Mouse (Mus musculus) frontal cortex, adult 2 months (tissue): ENCODE measurements at regions not wholly inside any gene's neighbourhood (a gene's known extent, or its start where the extent isn't known, plus 50 kb on each side); places are given as distances from the start of the nearest gene placed in this dataset.
"Not testable (repeated sequence)": the region's sequence is repeated elsewhere in the genome, so short reads cannot be mapped to it uniquely, and the experiment has no call there.

Source experiments
- DNase-seq, 2 experiments: peaks; one replicate each; pipeline ENCODE4 v3.0.0; 2022; ENCODE audit warnings: low spot score in 1 of 2; ENCODE audit errors: extremely low spot score in 1 of 2

- DNase-seq, result no peak
Observed at GRCm38 (mm10) chr14:113838237-113838636, 523.8 kb downstream of the Tpm3-rs7 start.

DNA sequence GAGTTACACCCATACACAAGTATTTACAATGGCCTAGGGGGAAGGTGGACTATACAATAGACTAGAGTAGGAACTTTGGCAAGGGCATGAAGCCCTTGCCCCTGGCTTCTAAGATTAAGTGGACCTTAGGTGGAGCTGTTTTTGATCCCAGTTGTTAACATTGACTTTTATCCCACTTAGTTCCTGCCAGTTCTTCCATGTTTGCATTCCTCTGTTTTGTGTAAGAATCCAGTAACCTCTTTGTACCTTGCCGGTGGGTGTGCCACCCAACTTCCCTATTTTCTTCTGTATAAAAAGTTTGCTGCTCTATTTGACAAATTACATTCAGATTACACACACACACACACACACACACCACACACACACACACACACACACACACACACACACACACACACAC is 533.4 kb downstream of the Tpm3-rs7 start:
- not testable (repeated sequence) for DNase-seq

DNA sequence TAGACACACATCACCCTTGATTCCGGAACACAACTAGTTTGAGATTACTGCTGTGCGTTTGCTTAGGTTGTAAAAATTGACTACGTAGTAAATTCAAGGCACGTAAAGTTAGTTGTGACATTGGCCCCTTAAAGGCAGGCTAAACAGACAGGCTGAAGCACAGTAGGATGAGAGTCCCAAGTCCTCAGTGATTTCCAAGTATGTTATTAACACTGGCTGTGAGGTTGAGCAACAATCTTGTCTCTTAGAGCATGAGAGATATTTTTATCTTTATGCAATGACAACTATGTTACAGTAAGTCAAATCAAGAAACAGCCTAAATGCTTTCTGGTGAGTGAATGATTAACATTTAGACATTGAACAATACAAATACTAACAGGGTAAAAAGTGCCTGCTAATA is 538.6 kb downstream of the Tpm3-rs7 start:
- DNase-seq, result no peak

DNA sequence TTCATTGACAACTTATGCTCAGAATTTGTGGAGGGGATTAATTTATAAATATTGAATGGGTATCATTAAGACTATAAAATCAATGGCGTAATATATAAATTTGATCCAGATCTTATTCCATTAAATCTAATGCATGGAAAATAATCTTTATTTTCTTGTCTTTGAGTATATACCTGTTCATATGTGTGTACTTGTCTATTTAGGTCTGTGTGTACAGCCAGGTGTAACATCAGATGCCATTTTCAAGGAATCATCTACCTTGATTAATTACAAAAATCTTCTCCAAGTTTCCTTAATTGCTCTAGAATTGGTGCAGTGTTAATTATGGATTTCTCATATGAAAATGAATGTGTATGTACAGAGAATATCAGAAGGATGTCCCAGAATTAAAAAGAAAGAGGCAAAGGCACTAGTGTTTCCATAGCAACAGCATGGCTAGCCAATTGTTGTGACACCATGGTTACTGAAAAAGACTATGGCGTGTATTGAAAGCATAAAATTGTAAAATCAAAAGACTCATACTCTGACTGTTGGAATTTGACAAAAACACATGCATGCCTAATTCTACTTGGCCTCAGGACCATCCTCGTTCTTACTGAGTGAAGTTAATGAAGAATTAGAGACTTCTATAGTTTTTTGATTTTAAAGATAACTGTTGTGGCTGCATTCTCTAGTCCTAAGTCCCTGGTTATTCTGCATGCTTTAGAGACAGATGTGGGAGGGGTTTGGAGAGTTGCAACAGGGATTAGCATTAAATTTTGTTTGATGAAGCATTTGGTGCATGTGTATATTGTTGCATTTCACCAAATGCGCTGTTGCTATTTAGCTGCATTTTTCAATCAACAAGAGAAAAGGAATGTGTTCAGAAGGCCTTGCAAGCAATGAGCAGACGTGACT is 553.0 kb downstream of the Tpm3-rs7 start:
- DNase-seq, result peak in 1 of 2 experiments; percentile 41

DNA sequence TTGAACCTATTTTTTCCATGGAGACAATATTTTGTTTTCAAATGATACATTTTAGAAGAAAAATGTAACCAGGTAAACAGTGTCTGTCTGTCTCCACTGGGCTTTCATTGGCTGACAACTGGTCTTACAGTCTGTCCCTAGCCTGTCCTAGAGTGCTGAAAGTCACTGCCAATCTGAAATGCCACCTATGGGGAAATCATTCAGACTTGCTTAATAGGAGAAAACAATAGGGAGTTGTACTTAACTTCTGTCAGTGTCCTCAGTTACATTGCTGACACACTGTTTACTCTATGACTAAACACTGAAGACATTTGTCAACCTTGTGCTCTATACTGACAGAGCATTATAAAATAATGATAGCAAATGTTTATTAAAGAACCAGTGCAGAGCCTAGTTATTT is 569.2 kb downstream of the Tpm3-rs7 start:
- no peak for DNase-seq

GRCm38 (mm10) chr14:113886925-113887871 is 572.8 kb downstream of the Tpm3-rs7 start:
- no peak for DNase-seq

GRCm38 (mm10) chr14:113930779-113931178 is 616.4 kb downstream of the Tpm3-rs7 start:
- peak in 1 of 2 experiments; percentile 21 for DNase-seq

DNA sequence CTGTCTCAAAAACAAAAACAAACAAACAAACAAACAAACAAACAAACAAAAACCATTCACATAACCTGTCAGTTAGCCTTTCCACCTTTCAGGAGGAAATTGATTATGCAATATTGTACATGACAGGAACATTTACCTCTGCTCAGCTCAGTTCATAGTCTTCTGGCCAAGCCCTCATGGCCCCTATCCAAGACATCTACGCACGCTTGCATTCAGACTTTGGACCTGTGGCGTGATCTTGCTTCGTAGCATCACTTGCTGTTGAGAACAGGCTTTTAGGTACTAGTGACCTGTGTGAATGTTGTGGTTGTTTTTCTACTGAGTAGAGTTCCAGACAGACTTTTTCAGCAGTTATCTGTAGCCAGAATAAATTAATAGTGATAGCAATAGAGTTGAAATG is 619.4 kb downstream of the Tpm3-rs7 start:
- no peak for DNase-seq
